Mouse (Mus musculus) midbrain, embryonic 10.5 days (tissue): ENCODE data around the gene Mtmr10. TPM values are rescaled to one million over a fixed set of nuclear protein-coding genes. Genes with fewer than 3 reads are reported as not detected.

Experiments used
- DNase-seq: peaks from one replicate; pipeline ENCODE4 v3.0.0-alpha.2; 2017; ENCODE audit warnings: low spot score
- H3K27ac ChIP-seq: fragments of 300-500 bp; sonication (generic); replicated peaks from 2 replicates; pipeline ENCODE4 v1.5.1; 2016; ENCODE audit warnings: mild to moderate bottlenecking
- H3K27me3 ChIP-seq: fragments of 300-500 bp; sonication (generic); 2 replicates; pipeline ENCODE4 v1.6.1; 2016; ENCODE audit warnings: low read depth, mild to moderate bottlenecking; ENCODE audit not compliant: poor library complexity, severe bottlenecking
- H3K36me3 ChIP-seq: fragments of 300-500 bp; sonication (generic); 2 replicates; pipeline ENCODE4 v1.6.1; 2016; ENCODE audit warnings: mild to moderate bottlenecking, moderate library complexity
- H3K4me1 ChIP-seq: fragments of 300-500 bp; sonication (generic); 2 replicates; pipeline ENCODE4 v1.6.1; 2016
- H3K4me3 ChIP-seq: fragments of 300-500 bp; sonication (generic); 2 replicates; pipeline ENCODE4 v1.5.1; 2016; ENCODE audit warnings: mild to moderate bottlenecking, moderate library complexity
- H3K9me3 ChIP-seq: fragments of 300-500 bp; sonication (generic); replicated peaks from 2 replicates; pipeline ENCODE4 v1.6.1; 2016; ENCODE audit warnings: mild to moderate bottlenecking
- WGBS: fragments of 180-500 bp; shearing (Covaris S2); methylation state at CpG from one replicate; pipeline ENCODE4 v1.1.7; 2016; 5-methylcytosine and 5-hydroxymethylcytosine counted together
- polyA plus RNA-seq: library from polyadenylated mRNA; unstranded; fragments of >200 nt; fragmentation: Nextera tagmentation; extraction: Ambion mirVana; gene quantifications from 2 replicates; pipeline ENCODE4 v1.2.1, GENCODE M21; 2016

Gene Mtmr10
- polyA plus RNA-seq, 1 experiment from 2014 or later, result 12.5 TPM

GRCm38 (mm10) chr7:64310756-64311155, 23.3 kb downstream of the Mtmr10 start:
- Histone ChIP-seq H3K36me3 (peaks cover 41% of the 10 kb centered on the region), H3K27ac (no peak overlapping the region), H3K9me3 (no peaks in the 10 kb centered on the region), H3K4me3 (no peak overlapping the region), H3K4me1 (no peaks in the 10 kb centered on the region), H3K27me3 (no peaks in the 10 kb centered on the region)
- DNase-seq, result no peak
- WGBS, result 85% methylated on average over 2 of the region's 2 CpGs

- no peaks in the 10 kb centered on the region for H3K27me3 ChIP-seq
- no peak overlapping the region for H3K4me3 ChIP-seq
- H3K4me1 ChIP-seq, result no peaks in the 10 kb centered on the region
- peaks cover 62% of the 10 kb centered on the region for H3K36me3 ChIP-seq
- H3K9me3 ChIP-seq, result no peaks in the 10 kb centered on the region
- DNase-seq, result no peak
- H3K27ac ChIP-seq, result no peak overlapping the region
- WGBS, result 95% methylated on average over 7 of the region's 7 CpGs
These were observed 25.4 kb downstream of the Mtmr10 start for GRCm38 (mm10) chr7:64312811-64313210.

GRCm38 (mm10) chr7:64321125-64321524, 33.7 kb downstream of the Mtmr10 start:
- 86% methylated on average over 5 of the region's 5 CpGs for WGBS
- DNase-seq, result no peak
- H3K27ac ChIP-seq, result no peak overlapping the region
- no peak overlapping the region for H3K4me3 ChIP-seq
- H3K9me3 ChIP-seq, result no peaks in the 10 kb centered on the region
- peaks cover 75% of the 10 kb centered on the region for H3K36me3 ChIP-seq
- no peaks in the 10 kb centered on the region for H3K4me1 ChIP-seq
- H3K27me3 ChIP-seq, result no peaks in the 10 kb centered on the region

GRCm38 (mm10) chr7:64321658-64322057, 34.2 kb downstream of the Mtmr10 start:
- 68% methylated on average over 4 of the region's 4 CpGs for WGBS
- H3K27ac ChIP-seq, result no peak overlapping the region

GRCm38 (mm10) chr7:64326892-64327291, 39.4 kb downstream of the Mtmr10 start:
- DNase-seq, result peak; percentile 76
- 30% methylated on average over 1 of the region's 1 CpGs for WGBS
- H3K9me3 ChIP-seq, result no peaks in the 10 kb centered on the region
- no peaks in the 10 kb centered on the region for H3K4me1 ChIP-seq
- no peaks in the 10 kb centered on the region for H3K27me3 ChIP-seq
- H3K4me3 ChIP-seq, result no peak overlapping the region
- peaks cover 52% of the 10 kb centered on the region for H3K36me3 ChIP-seq
- H3K27ac ChIP-seq, result no peak overlapping the region

More at GRCm38 (mm10) chr7:64321658-64322057, 34.2 kb downstream of the Mtmr10 start:
- Histone ChIP-seq H3K4me3 (no peak overlapping the region), H3K9me3 (no peaks in the 10 kb centered on the region), H3K4me1 (no peaks in the 10 kb centered on the region), H3K27me3 (no peaks in the 10 kb centered on the region), H3K36me3 (peaks cover 71% of the 10 kb centered on the region)
- DNase-seq, result no peak

- Histone ChIP-seq H3K27me3 (no peaks in the 10 kb centered on the region), H3K4me1 (no peaks in the 10 kb centered on the region), H3K27ac (peak overlapping the region; percentile 63; the same call in 1 of the 2 replicates), H3K36me3 (peaks cover 50% of the 10 kb centered on the region), H3K4me3 (no peak overlapping the region), H3K9me3 (no peaks in the 10 kb centered on the region)
- 86% methylated on average over 4 of the region's 4 CpGs for WGBS
- no peak for DNase-seq
These were observed 40.0 kb downstream of the Mtmr10 start for GRCm38 (mm10) chr7:64327486-64327885.

- no peaks in the 10 kb centered on the region for H3K27me3 ChIP-seq
- 88% methylated on average over 3 of the region's 3 CpGs for WGBS
- H3K36me3 ChIP-seq, result peaks cover 68% of the 10 kb centered on the region
- no peaks in the 10 kb centered on the region for H3K9me3 ChIP-seq
- no peak overlapping the region for H3K27ac ChIP-seq
- H3K4me3 ChIP-seq, result no peak overlapping the region
- DNase-seq, result no peak
- no peaks in the 10 kb centered on the region for H3K4me1 ChIP-seq
These were observed 43.9 kb downstream of the Mtmr10 start for GRCm38 (mm10) chr7:64331309-64331708.

GRCm38 (mm10) chr7:64332686-64333085, 45.2 kb downstream of the Mtmr10 start:
- H3K36me3 ChIP-seq, result peaks cover 77% of the 10 kb centered on the region
- H3K27me3 ChIP-seq, result no peaks in the 10 kb centered on the region
- no peaks in the 10 kb centered on the region for H3K9me3 ChIP-seq
- DNase-seq, result no peak
- no peak overlapping the region for H3K4me3 ChIP-seq
- no peaks in the 10 kb centered on the region for H3K4me1 ChIP-seq
- WGBS, result 93% methylated on average over 1 of the region's 1 CpGs
- H3K27ac ChIP-seq, result no peak overlapping the region

- WGBS, result 93% methylated on average over 1 of the region's 1 CpGs
- H3K9me3 ChIP-seq, result no peaks in the 10 kb centered on the region
- H3K27ac ChIP-seq, result no peak overlapping the region
- H3K27me3 ChIP-seq, result no peaks in the 10 kb centered on the region
- H3K4me3 ChIP-seq, result no peak overlapping the region
- no peak for DNase-seq
- peaks cover 6% of the 10 kb centered on the region for H3K4me1 ChIP-seq
- peaks cover 57% of the 10 kb centered on the region for H3K36me3 ChIP-seq
These were observed 60.4 kb downstream of the Mtmr10 start for GRCm38 (mm10) chr7:64347813-64348212.

- peaks cover 72% of the 10 kb centered on the region for H3K36me3 ChIP-seq
These were observed 61.9 kb downstream of the Mtmr10 start for GRCm38 (mm10) chr7:64349147-64349861.

GRCm38 (mm10) chr7:64351087-64351486, 63.6 kb downstream of the Mtmr10 start:
- peaks cover 18% of the 10 kb centered on the region for H3K4me1 ChIP-seq
- WGBS, result 76% methylated on average over 4 of the region's 4 CpGs
- H3K36me3 ChIP-seq, result peaks cover 70% of the 10 kb centered on the region
- no peak for DNase-seq
- H3K4me3 ChIP-seq, result no peak overlapping the region
- no peak overlapping the region for H3K27ac ChIP-seq
- H3K9me3 ChIP-seq, result no peaks in the 10 kb centered on the region
- no peaks in the 10 kb centered on the region for H3K27me3 ChIP-seq

More at GRCm38 (mm10) chr7:64349147-64349861, 61.9 kb downstream of the Mtmr10 start:
- Histone ChIP-seq H3K9me3 (no peaks in the 10 kb centered on the region), H3K4me3 (no peak overlapping the region), H3K27me3 (no peaks in the 10 kb centered on the region), H3K4me1 (peaks cover 11% of the 10 kb centered on the region), H3K27ac (no peak overlapping the region)
- WGBS, result 92% methylated on average over 15 of the region's 15 CpGs
- DNase-seq, result no peak

GRCm38 (mm10) chr7:64354206-64354605, 66.8 kb downstream of the Mtmr10 start:
- H3K4me3 ChIP-seq, result no peak overlapping the region
- DNase-seq, result peak; percentile 20
- no peaks in the 10 kb centered on the region for H3K9me3 ChIP-seq
- peaks cover 69% of the 10 kb centered on the region for H3K36me3 ChIP-seq
- WGBS, result 41% methylated on average over 14 of the region's 14 CpGs
- no peaks in the 10 kb centered on the region for H3K27me3 ChIP-seq
- H3K4me1 ChIP-seq, result peaks cover 18% of the 10 kb centered on the region
- 0 out of 2 replicates have a peak overlapping the region, but pooled peaks have one; percentile 17 for H3K27ac ChIP-seq

- no peaks in the 10 kb centered on the region for H3K27me3 ChIP-seq
- H3K27ac ChIP-seq, result no peak overlapping the region
- no peak for DNase-seq
- H3K9me3 ChIP-seq, result no peaks in the 10 kb centered on the region
- peaks cover 19% of the 10 kb centered on the region for H3K4me1 ChIP-seq
- H3K36me3 ChIP-seq, result peaks cover 74% of the 10 kb centered on the region
- H3K4me3 ChIP-seq, result no peak overlapping the region
- whole genome bisulfite sequencing, result 85% methylated on average over 5 of the region's 5 CpGs
These were observed 69.2 kb downstream of the Mtmr10 start for GRCm38 (mm10) chr7:64356661-64357060.
